Mouse (Mus musculus): Measurements from ENCODE around the gene Gata5. TPM values are rescaled to one million over a fixed set of nuclear protein-coding genes. Genes with fewer than 3 reads are reported as not detected.

Gata5 gene
- polyA plus RNA-seq, 1 experiment from 2014 or later: not detected

DNA sequence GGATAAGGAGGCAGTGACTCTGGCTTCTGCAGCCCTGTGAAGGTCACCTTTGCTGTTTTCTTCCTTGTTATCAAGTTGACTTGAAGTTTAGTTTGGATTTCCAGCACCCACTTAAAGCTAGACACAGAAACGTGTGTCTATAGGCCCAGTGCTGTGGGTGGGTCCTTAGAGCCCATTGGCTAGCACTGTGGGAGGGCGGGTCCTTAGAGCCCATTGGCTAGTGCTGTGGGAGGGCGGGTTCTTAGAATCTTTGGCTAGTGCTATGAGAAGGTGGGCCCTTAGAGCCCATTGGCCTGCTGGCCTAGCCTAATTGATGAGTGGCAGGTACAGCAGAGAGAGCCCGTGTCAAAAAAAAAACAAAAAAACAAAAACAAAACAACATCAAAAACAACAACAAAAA is 14.3 kb downstream of the Gata5 start:
- 80% methylated on average over 4 of the region's 4 CpGs for WGBS

DNA sequence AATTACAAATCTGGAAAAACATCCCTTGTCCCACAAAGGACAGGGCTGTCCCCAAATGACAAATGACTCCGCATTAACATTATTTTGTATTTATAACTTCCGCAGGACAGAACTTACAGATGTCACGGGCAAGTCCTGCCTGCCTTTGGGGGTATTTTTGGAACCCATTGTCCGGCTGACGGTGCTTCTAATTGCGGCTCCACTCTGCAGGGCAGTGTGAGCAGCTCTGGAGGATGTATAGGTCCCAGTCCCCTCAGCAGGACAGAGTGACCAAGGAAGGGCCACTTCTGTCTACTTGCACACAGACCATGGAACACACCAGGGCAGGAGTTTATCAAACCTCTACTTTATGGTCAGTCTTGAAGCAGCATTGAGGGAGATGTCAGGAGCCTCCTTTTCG is 16.9 kb downstream of the Gata5 start:
- Histone ChIP-seq H3K9me3 (ENCODE audit: control insufficient read depth, low read length) (no peaks in the 10 kb centered on the region), H3K4me3 (ENCODE audit: low read depth, low read length) (no peak overlapping the region), H3K4me2 (ENCODE audit: low read depth, low read length) (no peak overlapping the region), H3K36me3 (ENCODE audit: control insufficient read depth, insufficient read depth, low read length) (no peaks in the 10 kb centered on the region), H3K4me1 (ENCODE audit: control insufficient read depth, insufficient read depth, low read length) (no peaks in the 10 kb centered on the region), H3K27ac (ENCODE audit: low read depth, low read length) (no peak overlapping the region), H3K27me3 (ENCODE audit: control insufficient read depth, insufficient read depth, low read length) (no peaks in the 10 kb centered on the region), H3K9ac (replicated peaks; ENCODE audit: low read depth, low read length) (no peak overlapping the region)
- 72% methylated on average over 7 of the region's 7 CpGs for WGBS
- no peak for ATAC-seq (ENCODE audit: low read depth)

More for the DNA sequence above, 14.3 kb downstream of the Gata5 start:
- Histone ChIP-seq H3K9ac (replicated peaks; ENCODE audit: low read depth, low read length) (no peak overlapping the region), H3K9me3 (ENCODE audit: control insufficient read depth, low read length) (no peaks in the 10 kb centered on the region), H3K27me3 (ENCODE audit: control insufficient read depth, insufficient read depth, low read length) (no peaks in the 10 kb centered on the region), H3K4me2 (ENCODE audit: low read depth, low read length) (no peak overlapping the region), H3K36me3 (ENCODE audit: control insufficient read depth, insufficient read depth, low read length) (no peaks in the 10 kb centered on the region), H3K4me3 (ENCODE audit: low read depth, low read length) (no peak overlapping the region), H3K27ac (ENCODE audit: low read depth, low read length) (no peak overlapping the region), H3K4me1 (ENCODE audit: control insufficient read depth, insufficient read depth, low read length) (no peaks in the 10 kb centered on the region)
- no peak for ATAC-seq (ENCODE audit: low read depth)

DNA sequence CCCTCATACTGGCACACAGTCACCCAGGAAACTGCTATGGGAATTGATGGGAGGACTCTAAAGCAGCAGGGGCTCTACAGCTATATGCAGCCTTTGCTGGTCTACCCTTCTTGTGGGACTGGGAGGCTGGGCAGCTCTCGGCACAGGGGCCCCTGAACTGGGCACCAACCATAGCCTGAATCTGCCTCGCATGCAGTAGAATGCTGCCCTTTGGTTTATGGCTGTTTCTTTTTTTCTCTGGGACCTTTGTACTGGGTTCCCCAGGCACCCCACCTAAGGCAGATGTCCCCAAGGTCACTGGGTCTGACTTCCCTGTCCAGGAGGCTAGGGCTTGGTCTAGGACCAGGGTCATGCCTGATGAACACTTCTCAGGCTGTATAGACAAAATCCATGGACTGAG is 20.2 kb downstream of the Gata5 start:
- Histone ChIP-seq H3K4me1 (ENCODE audit: control insufficient read depth, insufficient read depth, low read length) (no peaks in the 10 kb centered on the region), H3K27me3 (ENCODE audit: control insufficient read depth, insufficient read depth, low read length) (no peaks in the 10 kb centered on the region), H3K4me3 (ENCODE audit: low read depth, low read length) (no peak overlapping the region), H3K9me3 (ENCODE audit: control insufficient read depth, low read length) (no peaks in the 10 kb centered on the region), H3K36me3 (ENCODE audit: control insufficient read depth, insufficient read depth, low read length) (no peaks in the 10 kb centered on the region), H3K9ac (replicated peaks; ENCODE audit: low read depth, low read length) (no peak overlapping the region), H3K4me2 (ENCODE audit: low read depth, low read length) (no peak overlapping the region), H3K27ac (ENCODE audit: low read depth, low read length) (no peak overlapping the region)
- ATAC-seq (ENCODE audit: low read depth): no peak
- 67% methylated on average over 2 of the region's 2 CpGs for WGBS

DNA sequence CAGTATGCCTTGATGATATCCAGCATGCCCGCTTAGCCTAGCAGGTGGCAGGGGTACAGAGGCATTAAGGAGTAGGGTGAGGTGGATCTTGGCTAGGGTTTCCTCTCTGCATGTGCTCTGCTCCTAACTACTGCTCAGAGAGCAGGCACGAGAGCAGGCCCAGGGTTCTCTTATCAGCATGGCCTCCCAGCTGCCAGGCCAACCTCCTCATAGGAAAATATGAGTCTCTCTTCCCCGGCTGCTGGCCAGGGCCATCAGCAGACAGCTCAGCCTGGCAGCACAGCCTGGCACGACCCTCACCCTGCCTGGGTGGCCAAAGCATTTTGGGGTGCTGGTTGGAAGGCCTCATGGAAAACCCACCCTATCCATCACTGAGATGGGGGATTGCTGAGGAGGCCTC is 23.4 kb downstream of the Gata5 start:
- H3K4me2 ChIP-seq (ENCODE audit: low read depth, low read length): no peak overlapping the region
- no peak overlapping the region for H3K9ac ChIP-seq (replicated peaks; ENCODE audit: low read depth, low read length)
- WGBS: 77% methylated on average over 4 of the region's 4 CpGs
- no peak overlapping the region for H3K27ac ChIP-seq (ENCODE audit: low read depth, low read length)
- no peaks in the 10 kb centered on the region for H3K9me3 ChIP-seq (ENCODE audit: control insufficient read depth, low read length)
- no peaks in the 10 kb centered on the region for H3K36me3 ChIP-seq (ENCODE audit: control insufficient read depth, insufficient read depth, low read length)
- no peaks in the 10 kb centered on the region for H3K27me3 ChIP-seq (ENCODE audit: control insufficient read depth, insufficient read depth, low read length)
- H3K4me1 ChIP-seq (ENCODE audit: control insufficient read depth, insufficient read depth, low read length): no peaks in the 10 kb centered on the region
- H3K4me3 ChIP-seq (ENCODE audit: low read depth, low read length): no peak overlapping the region
- no peak for ATAC-seq (ENCODE audit: low read depth)

DNA sequence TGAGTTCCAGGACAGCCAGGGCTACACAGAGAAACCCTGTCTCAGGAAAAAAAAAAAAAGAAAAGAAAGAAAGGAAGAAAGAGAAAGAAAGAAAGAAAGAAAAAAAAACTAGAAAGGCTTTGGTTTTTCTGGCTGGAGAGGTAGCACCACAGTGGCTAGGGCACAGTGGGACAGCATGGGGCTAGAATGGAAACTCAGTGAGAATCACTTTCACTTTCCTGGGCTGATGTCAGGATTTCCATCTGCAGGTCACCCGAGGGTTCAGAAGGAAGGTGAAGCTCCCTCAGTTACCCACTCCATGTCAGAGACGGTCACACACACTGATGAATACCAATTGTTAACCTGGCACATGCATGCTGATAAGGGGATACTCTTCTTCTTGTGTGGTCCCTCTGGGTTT is 26.8 kb downstream of the Gata5 start:
- WGBS: 74% methylated on average over 2 of the region's 2 CpGs
- Histone ChIP-seq H3K9me3 (ENCODE audit: control insufficient read depth, low read length) (no peaks in the 10 kb centered on the region), H3K4me2 (ENCODE audit: low read depth, low read length) (no peak overlapping the region), H3K9ac (replicated peaks; ENCODE audit: low read depth, low read length) (no peak overlapping the region), H3K4me3 (ENCODE audit: low read depth, low read length) (no peak overlapping the region), H3K4me1 (ENCODE audit: control insufficient read depth, insufficient read depth, low read length) (no peaks in the 10 kb centered on the region), H3K36me3 (ENCODE audit: control insufficient read depth, insufficient read depth, low read length) (no peaks in the 10 kb centered on the region), H3K27ac (ENCODE audit: low read depth, low read length) (no peak overlapping the region), H3K27me3 (ENCODE audit: control insufficient read depth, insufficient read depth, low read length) (no peaks in the 10 kb centered on the region)
- ATAC-seq (ENCODE audit: low read depth): no peak

DNA sequence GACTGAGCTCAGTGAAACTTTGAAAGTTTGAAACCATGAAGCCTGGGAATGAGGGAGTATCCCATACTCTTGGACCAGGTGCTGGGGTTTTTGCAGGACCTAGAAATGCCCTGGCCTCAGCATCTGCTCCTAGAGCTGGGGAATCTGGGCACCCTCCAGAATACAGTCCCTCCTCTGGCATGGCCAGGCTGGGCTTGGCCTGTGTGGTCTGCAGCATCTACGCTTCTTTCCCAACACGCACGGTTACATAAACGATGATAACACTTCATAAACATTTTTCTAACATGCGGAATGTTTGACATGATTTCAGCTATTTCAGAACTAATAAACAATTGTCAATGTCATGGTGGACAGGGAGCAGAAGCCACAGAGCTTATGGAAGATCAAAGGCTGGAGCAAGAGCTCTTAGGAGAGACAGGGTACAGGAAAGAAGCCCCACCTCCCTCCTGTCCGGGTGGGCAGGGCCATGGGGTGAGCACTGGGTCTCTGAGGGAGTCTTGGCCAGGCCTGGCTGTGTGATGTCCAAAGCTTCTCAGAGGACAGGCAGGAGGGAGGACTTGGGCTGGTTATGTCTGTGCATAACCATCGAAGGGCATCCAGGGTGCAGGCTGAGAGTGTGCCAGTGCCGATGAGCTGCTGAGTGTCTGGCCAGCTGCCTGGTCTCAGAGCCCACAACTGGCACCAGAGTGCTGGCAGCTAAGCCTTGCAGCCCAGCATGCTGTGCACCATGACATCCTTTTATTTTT is 27.9 kb downstream of the Gata5 start:
- Histone ChIP-seq H3K9me3 (ENCODE audit: control insufficient read depth, low read length) (no peaks in the 10 kb centered on the region), H3K9ac (replicated peaks; ENCODE audit: low read depth, low read length) (no peak overlapping the region), H3K4me3 (ENCODE audit: low read depth, low read length) (no peak overlapping the region), H3K4me2 (ENCODE audit: low read depth, low read length) (no peak overlapping the region), H3K4me1 (ENCODE audit: control insufficient read depth, insufficient read depth, low read length) (no peaks in the 10 kb centered on the region), H3K36me3 (ENCODE audit: control insufficient read depth, insufficient read depth, low read length) (no peaks in the 10 kb centered on the region), H3K27ac (ENCODE audit: low read depth, low read length) (no peak overlapping the region), H3K27me3 (ENCODE audit: control insufficient read depth, insufficient read depth, low read length) (no peaks in the 10 kb centered on the region)
- ATAC-seq (ENCODE audit: low read depth): no peak
- WGBS: 91% methylated on average over 8 of the region's 8 CpGs

DNA sequence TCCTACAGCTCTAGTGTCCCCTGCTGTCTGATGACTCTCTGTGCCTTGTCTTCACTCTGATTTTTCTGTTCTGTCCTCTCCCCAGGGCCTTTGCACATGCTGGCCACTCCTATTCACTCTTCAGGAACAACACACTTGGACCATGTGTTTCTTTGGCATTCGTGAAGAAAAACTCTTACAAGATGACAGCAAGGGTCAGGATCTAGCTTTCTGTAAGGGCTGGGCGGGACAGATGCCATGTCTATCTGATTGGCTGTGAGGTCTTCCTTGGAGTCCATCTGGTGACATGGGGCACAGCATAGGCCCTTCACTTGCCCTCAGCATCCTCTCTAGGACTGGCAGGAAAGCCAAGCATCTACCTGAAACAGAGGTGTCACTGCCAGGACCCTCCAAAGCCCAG is 28.5 kb downstream of the Gata5 start:
- WGBS: 84% methylated on average over 2 of the region's 2 CpGs
- Histone ChIP-seq H3K4me3 (ENCODE audit: low read depth, low read length) (no peak overlapping the region), H3K4me1 (ENCODE audit: control insufficient read depth, insufficient read depth, low read length) (no peaks in the 10 kb centered on the region), H3K4me2 (ENCODE audit: low read depth, low read length) (no peak overlapping the region), H3K9ac (replicated peaks; ENCODE audit: low read depth, low read length) (no peak overlapping the region), H3K9me3 (ENCODE audit: control insufficient read depth, low read length) (no peaks in the 10 kb centered on the region), H3K27me3 (ENCODE audit: control insufficient read depth, insufficient read depth, low read length) (no peaks in the 10 kb centered on the region), H3K36me3 (ENCODE audit: control insufficient read depth, insufficient read depth, low read length) (no peaks in the 10 kb centered on the region), H3K27ac (ENCODE audit: low read depth, low read length) (no peak overlapping the region)
- no peak for ATAC-seq (ENCODE audit: low read depth)

DNA sequence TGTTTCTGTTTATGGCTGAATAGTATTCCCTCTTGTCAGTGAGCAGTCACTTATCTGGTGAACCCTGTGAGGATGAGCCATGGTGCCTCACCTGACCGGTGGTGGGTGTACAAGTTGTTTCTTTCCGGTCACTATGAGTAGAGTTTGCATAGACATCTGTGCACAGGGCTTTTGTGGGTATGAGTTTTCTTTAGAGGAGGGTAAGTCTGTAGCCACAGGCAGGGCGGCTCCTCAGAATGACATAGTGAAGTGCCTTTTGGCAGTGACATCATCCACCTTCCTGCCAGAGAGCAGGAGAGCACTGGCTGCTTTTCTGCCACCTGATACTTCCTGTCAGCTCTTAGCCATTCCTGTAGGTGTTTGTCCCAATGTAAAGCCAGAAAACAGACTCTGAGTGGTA is 29.0 kb downstream of the Gata5 start:
- H3K9me3 ChIP-seq (ENCODE audit: control insufficient read depth, low read length): no peaks in the 10 kb centered on the region
- H3K27me3 ChIP-seq (ENCODE audit: control insufficient read depth, insufficient read depth, low read length): no peaks in the 10 kb centered on the region
- H3K4me1 ChIP-seq (ENCODE audit: control insufficient read depth, insufficient read depth, low read length): no peaks in the 10 kb centered on the region
- H3K36me3 ChIP-seq (ENCODE audit: control insufficient read depth, insufficient read depth, low read length): no peaks in the 10 kb centered on the region
- no peak overlapping the region for H3K27ac ChIP-seq (ENCODE audit: low read depth, low read length)
- H3K4me2 ChIP-seq (ENCODE audit: low read depth, low read length): no peak overlapping the region
- no peak overlapping the region for H3K9ac ChIP-seq (replicated peaks; ENCODE audit: low read depth, low read length)
- no peak for ATAC-seq (ENCODE audit: low read depth)
- 87% methylated on average over 3 of the region's 3 CpGs for WGBS
- no peak overlapping the region for H3K4me3 ChIP-seq (ENCODE audit: low read depth, low read length)

DNA sequence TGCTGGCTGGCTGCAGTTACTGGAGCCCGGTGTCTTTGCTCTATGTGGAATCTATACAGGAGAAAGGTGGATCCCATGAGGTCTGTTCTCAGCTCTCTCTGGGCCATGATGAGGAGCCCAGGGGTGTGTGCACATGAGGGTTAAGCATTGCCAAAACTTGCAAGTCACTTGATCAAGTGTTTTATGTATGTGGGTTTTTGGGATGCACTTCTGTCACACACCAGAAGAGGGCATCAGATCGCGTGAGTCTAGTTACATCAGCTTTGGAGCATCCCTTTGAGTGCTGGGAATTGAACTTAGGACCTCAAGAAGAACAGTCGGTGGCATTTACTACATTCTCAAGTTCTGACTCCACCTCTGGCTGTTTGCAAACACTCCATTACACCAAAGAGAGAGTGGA is 29.9 kb downstream of the Gata5 start:
- ATAC-seq (ENCODE audit: low read depth): no peak
- Histone ChIP-seq H3K4me1 (ENCODE audit: control insufficient read depth, insufficient read depth, low read length) (no peaks in the 10 kb centered on the region), H3K36me3 (ENCODE audit: control insufficient read depth, insufficient read depth, low read length) (no peaks in the 10 kb centered on the region), H3K27me3 (ENCODE audit: control insufficient read depth, insufficient read depth, low read length) (no peaks in the 10 kb centered on the region), H3K9ac (replicated peaks; ENCODE audit: low read depth, low read length) (no peak overlapping the region), H3K4me3 (ENCODE audit: low read depth, low read length) (no peak overlapping the region), H3K27ac (ENCODE audit: low read depth, low read length) (no peak overlapping the region), H3K4me2 (ENCODE audit: low read depth, low read length) (no peak overlapping the region), H3K9me3 (ENCODE audit: control insufficient read depth, low read length) (no peaks in the 10 kb centered on the region)
- 61% methylated on average over 4 of the region's 4 CpGs for WGBS

All from neural tube, embryonic 14.5 days (tissue).